Comparison of ENCODE assay signal across 18 mouse cellular contexts in the genomic region with DNA sequence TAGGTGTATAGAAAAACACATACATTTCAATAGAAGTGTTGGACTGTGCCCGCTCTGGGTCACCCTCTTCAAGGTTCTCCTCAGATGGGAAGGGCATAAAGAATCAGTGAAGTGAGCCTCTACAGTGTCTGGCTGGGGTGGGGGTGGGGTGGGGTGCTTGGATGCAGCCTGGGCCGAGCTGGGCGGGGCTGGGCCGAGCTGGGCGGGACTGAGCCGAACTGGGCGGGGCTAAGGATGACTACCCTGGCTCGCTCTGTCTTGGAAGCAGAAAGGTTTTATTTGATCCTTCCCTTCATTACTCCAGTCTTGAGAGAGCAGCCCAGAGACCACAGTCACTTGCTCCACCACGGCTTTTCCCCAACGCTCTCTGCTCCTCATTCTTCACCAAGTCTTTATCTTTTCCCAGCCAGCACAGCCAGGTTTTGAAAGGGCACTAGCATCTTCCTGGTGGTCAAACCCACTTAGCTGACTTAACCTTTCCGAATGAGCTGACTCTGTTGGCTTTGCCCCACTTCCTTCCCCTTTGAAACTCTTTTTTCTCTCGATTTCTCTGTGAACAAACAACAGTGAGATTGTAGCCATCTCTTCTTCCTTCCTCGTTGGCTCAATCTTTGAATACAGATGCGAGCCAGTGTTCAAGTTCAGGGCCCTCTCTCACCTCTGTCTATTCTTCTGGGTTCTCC. TPM values are rescaled to one million over a fixed set of nuclear protein-coding genes. Genes with fewer than 3 reads are reported as not detected.
DNase-seq lines count a peak whose midpoint lies in the region; ATAC-seq and TF ChIP-seq lines count a peak whose summit lies in the region.
"Had no signal": no experiment of that assay in that cellular context is flagged by ENCODE, and none has a peak within 500 bp of the region (broad histone marks: within the 10 kb centered on the region; RNA-seq: fewer than 3 reads in every experiment).

No protein-coding gene starts in this region.

- H3K4me3 ChIP-seq in bone marrow, adult 2 months (replicated peaks; ENCODE audit: control insufficient read depth, low read depth, low read length) = no peak overlapping the region
- no peak overlapping the region for H3K4me3 ChIP-seq in liver, embryonic 12.5 days
- H3K4me3 ChIP-seq: forebrain, embryonic 15.5 days; heart, adult 2 months; midbrain, embryonic 12.5 days; neural tube, embryonic 15.5 days had no signal

- no peak overlapping the region for H3K9ac ChIP-seq in liver, embryonic 12.5 days
- H3K9ac ChIP-seq: forebrain, embryonic 15.5 days; liver, embryonic 14.5 days; midbrain, embryonic 12.5 days; neural tube, embryonic 15.5 days had no signal

- H3K4me2 ChIP-seq in liver, embryonic 12.5 days = no peak overlapping the region
- H3K4me2 ChIP-seq: forebrain, embryonic 15.5 days; midbrain, embryonic 12.5 days; neural tube, embryonic 15.5 days had no signal

- no peaks in the 10 kb centered on the region for H3K36me3 ChIP-seq in liver, embryonic 12.5 days
- H3K36me3 ChIP-seq: forebrain, embryonic 15.5 days; midbrain, embryonic 12.5 days; neural tube, embryonic 15.5 days had no signal

- no peaks in the 10 kb centered on the region for H3K27me3 ChIP-seq in liver, embryonic 12.5 days (replicated peaks)
- H3K27me3 ChIP-seq: forebrain, embryonic 15.5 days; midbrain, embryonic 12.5 days; neural tube, embryonic 15.5 days had no signal

- ATAC-seq in liver, embryonic 12.5 days = peak; percentile 61
- ATAC-seq: forebrain, embryonic 15.5 days; inflammation-experienced regulatory T-cells, adult 6 months had no signal

- H3K9me3 ChIP-seq in liver, embryonic 12.5 days (replicated peaks) = no peaks in the 10 kb centered on the region
- H3K9me3 ChIP-seq: forebrain, embryonic 15.5 days; midbrain, embryonic 12.5 days; neural tube, embryonic 15.5 days had no signal

- peak; percentile 13 for DNase-seq in thymus, postnatal 4 days
- no peak for DNase-seq in thymus, postnatal 10 days (ENCODE audit: low spot score in 2 of 2)
- no peak for DNase-seq in adrenal gland, adult 8-10 months
- DNase-seq in lung, postnatal 25 days (ENCODE audit: low spot score) = no peak
- DNase-seq in cerebellum, postnatal 25 days = no peak
- DNase-seq: cerebellum, postnatal 10 days; heart, adult 2 months; kidney, adult 9 months; left cerebral cortex, postnatal 4 days; lung, postnatal 14 days; thymus, adult 2 months had no signal

- H3K27ac ChIP-seq in bone marrow, adult 2 months (ENCODE audit: control insufficient read depth, insufficient read depth, low read depth, low read length, poor library complexity) = peak overlapping the region; percentile 80
- H3K27ac ChIP-seq in liver, embryonic 12.5 days = no peak overlapping the region
- H3K27ac ChIP-seq: forebrain, embryonic 15.5 days; heart, adult 2 months; liver, embryonic 14.5 days; midbrain, embryonic 12.5 days; neural tube, embryonic 15.5 days had no signal

- no peak for TF ChIP-seq POLR2A in bone marrow, adult 2 months (IDR thresholded peaks at IDR 0.05; ENCODE audit: borderline replicate concordance, control insufficient read depth, low read depth, low read length)

- WGBS in bone marrow, adult 2 months = 32% methylated on average over 14 of the region's 14 CpGs
- WGBS in liver, embryonic 12.5 days (ENCODE audit: insufficient replicate concordance) = 23% methylated on average over 14 of the region's 14 CpGs

- peaks cover 2% of the 10 kb centered on the region for H3K4me1 ChIP-seq in bone marrow, adult 2 months (ENCODE audit: control insufficient read depth, insufficient read depth, low read length)
- no peaks in the 10 kb centered on the region for H3K4me1 ChIP-seq in liver, embryonic 12.5 days
- H3K4me1 ChIP-seq: forebrain, embryonic 15.5 days; midbrain, embryonic 12.5 days; neural tube, embryonic 15.5 days had no signal

- TF ChIP-seq CTCF in bone marrow, adult 2 months (IDR thresholded peaks at IDR 0.05; ENCODE audit: control insufficient read depth, insufficient read depth, low read length) = no peak

RNA-seq across cellular contexts. Expression of gene Dgkh, which starts 15.5 kb away (rescaled TPM):
- polyA plus RNA-seq in bone marrow, adult 2 months (2011; ENCODE audit: insufficient read depth, insufficient read length, low replicate concordance, missing spikeins) = 1.0 and 6.9 TPM in 2 replicates
- 1.2 TPM in 2 replicates for polyA plus RNA-seq in liver, embryonic 12.5 days (2016; fragmentation: Nextera tagmentation; extraction: Ambion mirVana)
- 10 to 100 TPM in 2 of 4 experiments, 1 to 10 TPM in 2; 5.9 to 18.9 (median 10.0) TPM for total RNA-seq in adrenal gland, adult 8-10 months (2022)
